Mouse (Mus musculus): Measurements from ENCODE around the gene Gm4836. TPM values are rescaled to one million over a fixed set of nuclear protein-coding genes. Genes with fewer than 3 reads are reported as not detected.
"Not testable (repeated sequence)": the region's sequence is repeated elsewhere in the genome, so short reads cannot be mapped to it uniquely, and the experiment has no call there.

Gm4836 gene
- not detected for total RNA-seq (2021)
- long read RNA-seq, experiment 1, result 0 reads
- long read RNA-seq, experiment 2, result 0 reads

DNA sequence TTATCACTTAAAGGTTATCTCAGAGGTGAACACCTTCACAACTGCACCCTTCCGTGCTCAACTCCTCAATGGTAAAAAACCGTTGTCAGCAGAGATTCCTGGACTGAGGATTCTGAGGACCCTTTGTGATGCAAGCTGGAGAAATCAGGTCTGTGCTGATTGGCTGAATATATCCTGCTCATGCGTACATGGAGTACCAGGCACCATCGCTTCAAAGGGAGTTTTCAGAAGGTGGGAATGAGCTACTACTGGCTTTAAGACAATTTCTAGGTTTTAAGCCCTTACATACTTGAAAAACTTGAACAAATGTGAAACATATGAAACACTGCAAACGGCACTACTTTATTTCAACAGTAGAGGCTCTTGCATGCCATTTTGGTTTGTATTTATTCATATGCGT lies at the start of gene Gm4836:
TSS of gene Gm4836 (minus strand) at position 101 of the 400 bp plus-strand sequence.
- not testable (repeated sequence) for DNase-seq

Measured in adrenal gland, postnatal 36 days (tissue).